Mouse (Mus musculus) thymus, postnatal 25 days (tissue): Measurements from ENCODE around the gene Olfr970.
"Not testable (repeated sequence)": the region's sequence is repeated elsewhere in the genome, so short reads cannot be mapped to it uniquely, and the experiment has no call there.

Experiments
- DNase-seq: peaks from one replicate; pipeline ENCODE4 v3.0.0; 2022

The Olfr970 gene

DNA sequence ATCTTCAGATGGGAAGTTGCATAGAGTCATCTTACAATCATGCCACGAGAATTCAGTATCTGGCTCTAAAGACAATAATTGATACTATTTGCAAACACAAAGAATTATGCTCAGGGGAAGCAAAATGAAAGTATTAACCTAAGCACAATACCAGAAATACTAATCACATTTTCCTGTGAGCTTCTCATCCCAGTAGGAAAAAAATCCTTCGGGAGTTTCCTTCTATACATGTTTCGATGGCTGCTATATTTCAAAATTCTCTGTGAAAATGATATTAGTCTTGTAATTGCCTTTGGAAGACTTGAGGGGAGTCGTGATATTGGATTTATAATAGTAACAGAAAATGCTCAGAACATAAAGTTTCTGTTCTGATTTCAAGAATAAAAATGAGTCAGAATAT, at the start of gene Olfr970:
Gene Olfr970, plus strand, starts transcription at position 301 of the 400 bp plus-strand sequence.
- no peak for DNase-seq

DNA sequence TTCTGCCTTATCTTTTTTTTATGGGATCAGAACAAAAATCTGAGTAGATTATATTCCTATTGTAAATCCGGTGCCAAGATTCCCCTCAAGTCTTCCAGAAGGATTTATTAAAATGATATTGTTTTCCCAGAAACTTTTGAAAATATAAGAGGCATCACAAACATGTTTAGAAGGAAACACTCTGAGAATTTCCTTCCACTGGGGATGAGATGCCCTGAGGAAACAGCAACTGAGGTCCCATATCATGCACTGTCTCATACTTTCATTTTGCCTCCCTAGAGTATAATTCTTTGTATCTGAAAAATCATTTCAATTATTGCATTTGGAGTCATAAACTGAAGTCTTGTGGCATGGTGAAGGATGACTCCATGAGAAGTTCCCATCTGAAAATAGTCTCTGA, 25.5 kb upstream of the Olfr970 start, which contains the start of gene Olfr968:
Gene Olfr968, minus strand, starts transcription at position 101 of the 400 bp plus-strand sequence.
- no peak for DNase-seq

DNA sequence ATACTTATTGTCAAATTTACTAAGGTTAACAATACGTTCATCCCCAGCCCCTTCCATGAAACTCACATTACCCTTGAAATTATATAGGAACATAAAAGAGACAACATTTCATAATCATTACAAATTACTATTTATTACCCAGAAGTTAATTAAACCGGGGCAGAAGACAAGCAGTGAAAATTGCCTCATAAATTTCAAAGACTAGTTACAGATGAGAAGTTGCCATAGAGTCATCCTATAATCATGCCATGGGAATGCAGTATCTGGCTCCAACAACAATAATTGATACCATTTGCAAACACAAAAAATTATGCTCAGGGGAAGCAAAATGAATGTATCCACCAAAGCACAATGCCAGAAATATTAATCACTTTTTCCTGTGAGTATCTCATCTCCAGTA, 18.1 kb upstream of the Olfr970 start, which contains the start of gene Olfr969:
Gene Olfr969, plus strand, starts transcription at position 388 of the 400 bp plus-strand sequence.
- no peak for DNase-seq

DNA sequence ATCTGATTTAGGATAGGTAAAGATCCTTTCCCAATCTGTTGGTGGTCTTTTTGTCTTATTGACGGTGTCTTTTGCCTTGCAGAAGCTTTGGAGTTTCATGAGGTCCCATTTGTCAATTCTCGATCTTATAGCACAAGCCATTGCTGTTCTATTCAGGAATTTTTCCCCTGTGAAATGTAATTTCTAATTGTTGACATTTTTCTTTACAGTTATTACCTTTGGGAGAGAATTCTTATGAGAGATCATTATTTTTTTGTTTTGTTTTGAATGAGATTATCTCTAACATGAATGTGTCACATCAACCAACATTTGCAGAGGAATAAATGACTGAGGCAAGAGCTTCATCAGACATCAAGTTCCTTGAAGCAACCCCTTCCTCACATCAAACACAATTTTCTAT, 27.9 kb downstream of the Olfr970 start, which contains the start of gene Olfr971:
Gene Olfr971, plus strand, starts transcription at position 301 of the 400 bp plus-strand sequence.
- DNase-seq = not testable (repeated sequence)

DNA sequence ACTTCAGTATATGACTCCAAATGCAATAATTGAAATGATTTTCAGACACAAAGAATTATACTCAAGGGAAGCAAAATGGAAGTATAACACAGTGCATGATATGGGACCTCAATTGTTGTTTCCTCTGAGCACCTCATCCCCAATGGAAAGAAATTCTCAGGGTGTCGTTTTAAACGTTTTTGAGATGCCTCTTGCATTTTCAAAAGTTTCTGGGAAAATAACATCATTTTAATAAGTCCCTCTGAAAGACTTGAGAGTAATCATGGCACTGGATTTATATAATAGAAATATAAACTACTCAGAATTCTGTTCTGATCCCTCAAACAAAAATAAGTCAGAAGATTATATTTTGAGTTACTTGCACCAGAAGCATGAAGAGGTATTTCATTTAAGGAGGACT, 57.5 kb downstream of the Olfr970 start, which contains the start of gene Olfr972:
Gene Olfr972, plus strand, starts transcription at position 301 of the 400 bp plus-strand sequence.
- no peak for DNase-seq
